ENCODE assay signal across 15 mouse cellular contexts in the genomic region with DNA sequence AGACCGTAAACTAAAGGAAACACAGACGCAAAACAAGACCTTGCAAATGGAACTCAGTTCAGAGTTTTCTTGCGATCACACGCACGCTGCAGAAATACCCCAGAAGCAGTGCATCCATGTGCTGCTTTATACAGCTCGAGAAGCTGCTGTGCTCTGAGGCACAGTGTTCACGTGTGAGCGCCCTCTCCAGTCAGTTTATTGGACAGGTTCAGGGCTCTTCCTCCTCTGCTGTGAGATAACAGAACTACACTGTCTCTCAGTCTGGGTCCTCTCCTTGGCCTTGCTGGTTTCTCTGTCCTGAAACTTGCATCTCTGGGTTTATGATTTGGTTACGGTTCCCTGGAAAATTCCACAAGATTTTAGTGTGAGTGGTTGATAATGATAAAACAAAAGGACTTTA.
DNase-seq lines count a peak whose midpoint lies in the region; ATAC-seq and TF ChIP-seq lines count a peak whose summit lies in the region.
"Had no signal": no experiment of that assay in that cellular context is flagged by ENCODE, and none has a peak within 500 bp of the region (broad histone marks: within the 10 kb centered on the region; RNA-seq: fewer than 3 reads in every experiment).

No protein-coding gene starts in this region.

- no peak overlapping the region for H3K4me3 ChIP-seq in kidney, postnatal 0 days (replicated peaks; ENCODE audit: low read depth, low read length)
- H3K4me3 ChIP-seq in testis, adult 2 months (ENCODE audit: control insufficient read depth, low read depth, low read length): no peak overlapping the region
- no peak overlapping the region for H3K4me3 ChIP-seq in forebrain, embryonic 12.5 days (replicated peaks)
- H3K4me3 ChIP-seq: heart, embryonic 15.5 days; intestine, embryonic 15.5 days; midbrain, embryonic 10.5 days had no signal

- no peak for TF ChIP-seq POLR2A in testis, adult 2 months (IDR thresholded peaks at IDR 0.05; ENCODE audit: control insufficient read depth, low read depth, low read length)

- H3K27me3 ChIP-seq in kidney, postnatal 0 days (ENCODE audit: insufficient read depth, low read length): no peaks in the 10 kb centered on the region
- H3K27me3 ChIP-seq in testis, adult 2 months (ENCODE audit: control insufficient read depth, insufficient read depth, low read length): no peaks in the 10 kb centered on the region
- H3K27me3 ChIP-seq in forebrain, embryonic 12.5 days: no peaks in the 10 kb centered on the region
- H3K27me3 ChIP-seq: heart, embryonic 15.5 days; intestine, embryonic 15.5 days had no signal

- H3K9ac ChIP-seq in kidney, postnatal 0 days (ENCODE audit: low read depth, low read length): no peak overlapping the region
- H3K9ac ChIP-seq in forebrain, embryonic 12.5 days: no peak overlapping the region
- H3K9ac ChIP-seq: heart, embryonic 15.5 days; intestine, embryonic 15.5 days had no signal

- H3K4me1 ChIP-seq in kidney, postnatal 0 days (replicated peaks; ENCODE audit: insufficient read depth, low read length): no peaks in the 10 kb centered on the region
- H3K4me1 ChIP-seq in testis, adult 2 months (ENCODE audit: control insufficient read depth, insufficient read depth, low read length): no peaks in the 10 kb centered on the region
- no peaks in the 10 kb centered on the region for H3K4me1 ChIP-seq in forebrain, embryonic 12.5 days
- H3K4me1 ChIP-seq: heart, embryonic 15.5 days; intestine, embryonic 15.5 days; midbrain, embryonic 10.5 days had no signal

- DNase-seq in kidney, postnatal 0 days (ENCODE audit: low spot score): no peak
- DNase-seq in kidney, postnatal 36 days: no peak
- no peak for DNase-seq in testis, postnatal 10 days (ENCODE audit: low spot score)
- DNase-seq in MEL-GATA-1-ER (ENCODE audit: extremely low read depth, low read depth) (peak; percentile 7), MN1 (ENCODE audit: low spot score) (no peak)
- DNase-seq: cerebellum, adult 2 months; embryo, embryonic 11 days; kidney, postnatal 14 days; thymus, adult 2 months had no signal

- peak; percentile 18; the same call in 1 of the 2 replicates for TF ChIP-seq CTCF in kidney, postnatal 0 days (IDR thresholded peaks at IDR 0.05; ENCODE audit: low read depth)
- TF ChIP-seq CTCF in testis, adult 2 months (IDR thresholded peaks at IDR 0.05; ENCODE audit: control insufficient read depth, insufficient read depth, insufficient replicate concordance, low read depth, low read length): peak; percentile 17; the same call in 1 of the 2 replicates

- no peak overlapping the region for H3K4me2 ChIP-seq in kidney, postnatal 0 days (ENCODE audit: low read length)
- no peak overlapping the region for H3K4me2 ChIP-seq in forebrain, embryonic 12.5 days
- H3K4me2 ChIP-seq: heart, embryonic 15.5 days; intestine, embryonic 15.5 days had no signal

- 78% methylated on average over 9 of the region's 9 CpGs for WGBS in kidney, postnatal 0 days
- WGBS in forebrain, embryonic 12.5 days: 80% methylated on average over 9 of the region's 9 CpGs

- ATAC-seq in kidney, postnatal 0 days (replicated peaks; ENCODE audit: low FRiP score, low read depth): no peak; the same call in 1 of the 2 replicates
- no peak for ATAC-seq in forebrain, embryonic 12.5 days (ENCODE audit: low FRiP score)
- ATAC-seq: forebrain, embryonic 14.5 days; intestine, embryonic 15.5 days had no signal

- no peak overlapping the region for H3K27ac ChIP-seq in kidney, postnatal 0 days
- no peak overlapping the region for H3K27ac ChIP-seq in testis, adult 2 months (ENCODE audit: control insufficient read depth, insufficient read depth, low read depth, low read length)
- H3K27ac ChIP-seq in forebrain, embryonic 12.5 days: no peak overlapping the region
- H3K27ac ChIP-seq: heart, embryonic 15.5 days; intestine, embryonic 15.5 days; midbrain, embryonic 10.5 days had no signal

- H3K9me3 ChIP-seq in kidney, postnatal 0 days (replicated peaks; ENCODE audit: low read length): no peaks in the 10 kb centered on the region
- no peaks in the 10 kb centered on the region for H3K9me3 ChIP-seq in forebrain, embryonic 12.5 days
- H3K9me3 ChIP-seq: heart, embryonic 15.5 days; intestine, embryonic 15.5 days; midbrain, embryonic 10.5 days had no signal

- H3K36me3 ChIP-seq in kidney, postnatal 0 days (ENCODE audit: insufficient read depth, low read length): 0 out of 2 replicates have a peak, but pooled peaks cover 2% of the 10 kb centered on the region
- no peaks in the 10 kb centered on the region for H3K36me3 ChIP-seq in testis, adult 2 months (ENCODE audit: control insufficient read depth, insufficient read depth, low read length)
- H3K36me3 ChIP-seq in forebrain, embryonic 12.5 days (replicated peaks): no peaks in the 10 kb centered on the region
- H3K36me3 ChIP-seq: heart, embryonic 15.5 days; intestine, embryonic 15.5 days had no signal
